Mouse (Mus musculus) CH12F3 (cell line): ENCODE results near the gene Olfr536.
"Not testable (repeated sequence)": the region's sequence is repeated elsewhere in the genome, so short reads cannot be mapped to it uniquely, and the experiment has no call there.

Source experiments
- in situ Hi-C: fragments of 300-500 bp; cut with MboI; formaldehyde crosslinking; loops from 2 replicates; pipeline ENCODE4 v1.14.3; 2020; ENCODE audit warnings: low sequenced_read_pairs

The Olfr536 gene

GRCm38 (mm10) chr7:140507346-140508021, at the start of gene Olfr536:
Olfr536 (minus strand) TSS chr7:140507396.
- in situ Hi-C loops: not testable (repeated sequence)

DNA sequence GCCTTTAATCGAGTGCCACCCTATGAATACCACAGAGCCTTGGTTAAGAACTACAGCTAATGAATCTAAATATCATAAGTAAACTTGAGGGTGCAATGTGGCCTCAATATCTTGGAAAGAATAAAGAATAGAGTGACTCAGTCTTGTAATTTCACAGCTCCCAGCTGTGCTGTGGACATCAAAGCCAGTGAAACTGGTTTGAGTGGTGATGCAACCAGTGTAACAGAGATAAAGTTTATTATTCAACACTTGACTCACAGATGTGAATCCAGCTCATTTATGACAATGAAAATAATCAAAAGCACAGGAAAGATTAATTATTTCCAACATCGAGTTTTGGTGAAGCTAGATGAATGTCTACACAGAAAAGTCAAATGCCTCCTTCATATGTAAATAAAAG, 32.5 kb upstream of the Olfr536 start:
- in situ Hi-C loops: no loop called here

DNA sequence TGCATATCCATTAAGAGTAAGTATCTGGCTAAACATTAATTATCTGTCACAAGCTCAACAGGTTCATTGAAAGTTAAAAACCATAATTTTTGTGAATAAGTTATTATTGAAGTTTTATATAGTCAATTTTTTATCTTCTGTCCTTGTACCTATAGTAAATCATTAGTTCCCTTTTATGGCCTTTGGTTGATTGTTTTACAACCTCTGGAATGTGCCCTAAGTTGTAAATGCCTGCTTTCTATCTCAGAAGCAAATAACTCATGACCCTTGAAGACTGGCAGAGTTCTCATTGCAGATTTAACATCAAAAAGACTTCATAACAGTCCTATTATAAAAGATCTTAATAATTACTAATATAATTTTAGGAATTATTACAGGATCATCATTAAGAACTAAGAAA, 12.5 kb downstream of the Olfr536 start:
- in situ Hi-C loops: no loop called here

DNA sequence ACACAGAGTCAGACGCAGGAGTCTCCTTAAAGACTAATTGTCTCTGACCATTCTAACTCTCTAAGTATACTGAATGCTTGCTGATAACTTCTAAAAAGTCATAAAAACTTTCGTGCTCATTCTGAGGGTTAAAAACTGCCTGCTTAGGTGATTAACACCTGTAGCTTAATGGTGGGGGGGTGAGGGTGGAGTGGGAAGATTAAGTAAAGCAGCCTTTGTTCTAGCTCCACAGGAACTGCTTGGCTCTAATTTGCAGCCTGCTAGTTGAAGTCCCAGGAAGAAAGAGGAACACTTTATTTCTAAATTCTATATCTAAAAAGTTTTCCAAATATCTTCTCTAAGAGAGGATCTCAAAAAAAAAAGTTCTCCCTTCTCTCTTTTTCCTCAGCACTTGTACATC, 13.0 kb downstream of the Olfr536 start:
- in situ Hi-C loops: no loop called here

- in situ Hi-C loops: no loop called here
Observed at GRCm38 (mm10) chr7:140488981-140489380, 18.2 kb downstream of the Olfr536 start.

DNA sequence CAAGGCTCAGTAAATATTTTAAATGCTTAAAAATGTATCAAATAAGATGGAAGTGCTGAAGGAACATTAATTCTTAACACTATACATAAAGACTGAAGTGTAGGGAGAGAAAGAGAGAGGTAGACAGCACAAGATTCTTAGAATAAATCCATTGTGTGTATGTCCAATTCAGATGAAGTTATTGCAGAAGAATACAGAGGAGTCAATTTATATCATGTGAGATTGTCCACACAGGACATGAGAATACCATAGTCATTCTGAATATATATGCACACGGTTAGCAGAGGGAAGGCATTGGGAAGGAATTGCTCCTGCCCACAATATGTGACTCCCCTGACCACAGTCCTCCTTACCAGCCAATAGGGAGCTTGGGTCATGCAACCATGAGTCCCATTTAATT, 23.3 kb downstream of the Olfr536 start, which contains the start of gene Olfr535:
TSS of gene Olfr535 (plus strand) at position 301 of the 400 bp plus-strand sequence.
- in situ Hi-C loops: no loop called here

- in situ Hi-C loops: no loop called here
Observed at GRCm38 (mm10) chr7:140478733-140479132, 28.5 kb downstream of the Olfr536 start.

- in situ Hi-C loops: no loop called here
Observed at GRCm38 (mm10) chr7:140477886-140478285, 29.3 kb downstream of the Olfr536 start.

DNA sequence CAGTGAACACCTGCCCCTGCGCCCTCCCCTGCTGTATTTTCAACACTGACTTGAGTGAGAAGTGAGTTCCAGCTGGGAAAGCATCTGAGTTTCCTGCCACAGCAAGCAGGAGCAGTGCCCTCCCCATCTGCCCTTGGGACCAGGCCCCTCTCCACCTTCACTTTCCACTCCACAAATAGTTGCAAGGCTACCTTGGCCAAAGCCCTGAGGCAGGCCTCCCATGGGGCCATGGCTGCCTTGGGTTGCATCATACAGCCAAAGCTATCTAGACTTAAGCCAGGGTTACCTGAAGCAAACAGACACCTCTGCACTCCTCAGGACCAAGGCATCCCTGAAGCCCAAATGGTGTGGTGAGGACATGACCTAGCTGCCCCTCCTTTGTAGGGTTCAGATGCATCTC, 44.1 kb downstream of the Olfr536 start, which contains the start of gene Olfr533:
TSS of gene Olfr533 (plus strand) at position 301 of the 400 bp plus-strand sequence.
- in situ Hi-C loops: not testable (repeated sequence)
